Mouse (Mus musculus): ENCODE results near the gene Nipa2. TPM values are rescaled to one million over a fixed set of nuclear protein-coding genes. Genes with fewer than 3 reads are reported as not detected.

The Nipa2 gene
- polyA plus RNA-seq (2017; shearing (Covaris generic)) = 10 to 100 TPM; 14.3 to 29.1 (median 17.8) TPM

DNA sequence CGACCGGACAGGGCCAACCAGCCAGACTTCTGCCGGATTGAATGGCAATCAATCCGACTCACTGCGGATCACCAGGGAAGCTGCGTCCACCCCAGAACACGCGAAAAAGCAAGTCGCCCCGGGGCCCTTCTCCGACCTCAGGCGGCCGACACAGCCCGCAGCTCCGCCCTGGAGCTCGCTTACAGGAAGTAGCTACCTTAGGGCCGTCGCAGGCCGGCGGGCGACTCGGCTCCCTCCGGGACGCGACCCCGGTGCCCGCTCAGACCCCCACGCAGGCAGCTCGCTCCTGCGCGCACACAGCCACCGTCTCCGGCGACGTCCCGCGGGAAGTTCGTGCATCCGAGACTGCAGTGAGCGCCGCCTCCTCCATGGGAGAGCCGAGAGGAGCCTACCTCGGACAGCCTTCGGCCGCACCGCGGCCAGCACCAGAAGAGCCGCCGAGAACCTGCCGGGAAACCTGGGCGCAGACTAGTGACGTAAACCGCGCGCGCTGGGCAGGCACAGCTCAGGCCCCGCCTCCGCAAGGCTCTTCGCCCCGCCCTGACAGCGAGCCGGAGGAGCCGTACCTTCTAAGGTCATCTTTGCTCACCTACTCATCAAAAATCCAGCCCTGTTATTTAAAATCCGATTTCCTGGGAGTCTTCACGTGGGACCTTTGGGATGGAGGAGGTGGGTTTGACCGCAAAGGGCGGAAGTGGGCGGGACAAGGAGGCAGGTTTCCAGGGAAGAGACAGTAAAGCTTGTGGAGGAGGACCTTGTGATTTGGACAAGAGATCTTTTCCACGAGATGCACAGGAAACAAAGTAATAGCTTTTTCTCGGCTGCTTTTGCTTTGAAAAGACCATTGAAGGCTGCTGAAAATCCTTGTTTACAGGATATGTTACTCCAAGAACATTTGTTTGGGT lies at the start of gene Nipa2:
Gene Nipa2 (minus strand): TSS at position 473 of the 905 bp plus-strand sequence.
- ATAC-seq = peak; percentile 84

DNA sequence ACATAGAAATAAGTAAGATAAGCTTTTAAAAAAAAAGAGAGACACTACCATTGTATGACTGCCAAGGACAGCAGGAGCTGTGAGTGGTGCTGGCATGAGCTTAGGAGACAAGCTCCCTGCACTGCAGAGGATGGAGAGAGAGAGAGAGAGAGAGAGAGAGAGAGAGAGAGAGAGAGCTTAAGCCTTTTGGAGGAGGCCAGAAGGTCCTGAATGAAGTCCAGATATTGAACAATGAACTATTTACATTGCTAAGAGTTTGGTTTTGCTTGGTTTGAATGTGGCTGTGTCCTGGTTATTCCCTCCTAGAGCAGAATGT lies 48.7 kb upstream of the Nipa2 start:
- ATAC-seq = no peak

DNA sequence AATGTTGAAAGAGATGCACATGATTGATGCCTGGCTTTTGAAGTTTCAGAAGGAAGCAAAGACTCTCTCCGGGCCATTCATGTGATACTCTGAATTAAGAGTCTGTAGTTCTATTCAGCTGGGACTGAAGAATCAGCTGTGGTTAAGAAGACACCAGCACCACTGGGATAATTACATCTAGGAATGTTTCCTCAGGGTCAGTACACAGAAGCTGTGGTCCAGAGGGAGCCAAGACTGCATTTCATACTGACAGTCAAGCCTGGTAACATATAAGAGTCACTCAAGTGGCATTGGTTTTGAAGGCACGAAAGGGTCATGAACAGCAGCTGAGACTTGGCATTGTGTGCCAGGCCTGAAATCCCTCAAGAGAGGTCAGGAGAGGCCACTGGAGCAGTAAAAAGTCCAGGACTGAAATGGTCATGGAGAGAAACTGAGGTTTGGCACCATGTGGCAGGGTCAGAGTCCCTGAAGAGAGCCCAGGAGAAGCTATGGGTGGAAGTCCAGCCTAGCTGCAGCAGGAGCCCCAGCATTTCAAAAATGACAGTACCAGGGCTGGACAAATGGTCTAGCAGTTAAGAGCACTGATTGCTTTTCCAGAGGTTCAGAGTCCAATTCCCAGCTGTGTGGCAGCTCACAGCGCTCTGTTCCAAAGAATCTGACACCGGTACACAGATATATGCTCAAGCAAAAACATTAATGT lies 48.2 kb upstream of the Nipa2 start:
- ATAC-seq = no peak

DNA sequence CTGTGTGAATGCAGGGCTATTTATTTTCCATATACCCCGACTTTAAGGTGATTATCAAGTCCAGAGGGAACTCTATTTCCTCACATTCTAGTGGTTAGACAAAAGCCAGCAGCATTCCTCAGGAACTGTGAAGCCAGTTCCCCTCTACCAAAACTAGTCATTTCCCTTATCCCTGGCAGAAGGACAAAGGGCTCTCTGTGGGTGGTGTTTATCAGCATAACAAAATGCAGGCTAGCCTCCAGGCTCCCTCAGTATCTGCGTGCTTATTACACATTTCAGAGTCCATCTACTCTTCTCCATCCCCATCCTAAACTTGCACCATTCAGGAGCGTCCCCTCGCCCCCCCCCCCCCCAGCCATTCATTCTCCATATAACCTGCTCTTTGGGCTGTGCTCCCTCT lies 36.7 kb upstream of the Nipa2 start:
- ATAC-seq = no peak

DNA sequence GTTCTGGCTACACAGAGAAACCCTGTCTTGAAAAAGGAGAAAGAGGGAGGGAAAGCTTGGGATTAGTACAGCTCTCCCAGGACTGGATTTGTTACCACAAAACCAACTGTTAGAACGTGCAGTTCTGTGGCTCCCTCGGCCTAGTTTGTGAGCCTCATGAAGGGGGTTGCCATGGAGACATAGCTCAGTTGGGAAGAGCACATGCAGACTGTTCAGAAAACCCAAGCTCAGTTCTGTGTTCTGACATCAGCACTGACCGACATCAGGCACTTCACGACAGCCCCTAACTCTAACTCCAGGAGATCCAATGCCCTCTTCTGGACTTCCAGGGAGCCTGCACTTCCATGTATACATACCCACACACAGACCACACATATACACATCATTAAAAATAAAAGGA lies 32.7 kb upstream of the Nipa2 start:
- ATAC-seq = no peak

DNA sequence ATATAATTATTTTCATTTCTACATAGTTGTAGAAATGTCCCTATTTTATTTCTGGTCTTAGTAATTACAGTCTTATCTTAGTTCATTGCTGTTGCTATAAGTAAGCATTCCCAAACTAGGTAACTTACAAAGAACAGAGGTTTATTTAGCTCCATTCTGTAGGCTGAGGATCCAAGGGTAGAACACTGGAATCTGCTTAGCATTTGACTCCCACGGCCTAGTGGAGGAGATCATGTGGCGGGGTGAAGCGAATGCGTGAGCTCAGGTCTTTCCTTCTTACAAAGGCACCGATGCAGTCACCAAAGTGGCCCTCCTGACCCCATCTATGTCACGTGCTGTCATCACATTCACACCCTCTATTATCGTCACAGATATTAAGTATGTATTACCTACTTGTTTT lies 29.6 kb upstream of the Nipa2 start:
- no peak for ATAC-seq

DNA sequence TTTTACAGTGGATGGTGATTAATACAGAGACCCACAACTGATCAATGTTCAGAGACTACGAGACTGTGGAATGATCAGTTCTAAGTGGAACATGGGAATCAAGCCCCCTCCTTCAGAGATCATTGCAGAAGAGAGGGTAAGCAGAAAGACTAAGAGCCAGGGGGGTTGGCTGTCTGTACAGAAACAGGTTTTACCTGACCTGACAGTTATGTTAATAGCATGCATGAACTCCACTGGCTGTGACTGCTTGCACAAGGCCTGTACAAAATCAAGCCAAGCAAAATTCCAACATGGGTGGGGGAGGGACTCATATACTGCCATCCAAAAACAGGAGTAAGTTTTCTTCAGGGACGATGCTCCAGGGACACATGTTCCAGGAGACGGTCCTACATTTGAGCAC lies 28.9 kb upstream of the Nipa2 start:
- ATAC-seq = no peak

DNA sequence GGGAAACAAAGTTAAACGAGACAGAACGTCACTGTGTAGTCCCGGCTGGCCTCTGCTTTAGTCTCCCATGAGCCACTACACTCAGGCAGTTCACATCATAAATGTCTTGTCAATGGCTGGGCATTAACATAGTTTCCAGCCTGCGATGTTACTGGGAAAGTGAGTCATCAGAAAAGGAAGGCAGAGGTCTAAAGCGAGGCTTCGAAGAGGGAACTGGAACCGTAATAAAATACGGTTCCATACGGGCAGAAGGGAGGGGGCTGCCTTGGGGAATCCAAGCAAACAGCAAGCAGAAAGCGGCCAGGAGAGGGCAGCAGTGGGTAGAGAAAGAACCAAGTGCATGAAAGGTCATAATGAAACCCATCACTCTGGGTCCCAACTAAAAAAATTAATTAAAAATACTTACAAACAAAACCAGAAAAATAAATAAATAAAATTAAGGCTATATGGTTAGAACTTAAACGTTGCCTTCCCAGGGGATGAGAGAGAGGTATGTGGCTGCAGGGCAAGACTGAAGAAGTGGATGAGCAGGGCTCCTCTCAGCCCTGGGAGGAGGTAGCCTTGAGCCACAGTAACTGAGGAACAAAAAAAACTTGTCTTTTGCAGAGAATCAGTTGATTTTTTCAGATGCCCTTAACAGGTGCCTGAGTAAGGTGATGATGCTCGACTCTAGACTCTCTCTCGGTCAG lies 24.4 kb upstream of the Nipa2 start:
- ATAC-seq = peak; percentile 91

DNA sequence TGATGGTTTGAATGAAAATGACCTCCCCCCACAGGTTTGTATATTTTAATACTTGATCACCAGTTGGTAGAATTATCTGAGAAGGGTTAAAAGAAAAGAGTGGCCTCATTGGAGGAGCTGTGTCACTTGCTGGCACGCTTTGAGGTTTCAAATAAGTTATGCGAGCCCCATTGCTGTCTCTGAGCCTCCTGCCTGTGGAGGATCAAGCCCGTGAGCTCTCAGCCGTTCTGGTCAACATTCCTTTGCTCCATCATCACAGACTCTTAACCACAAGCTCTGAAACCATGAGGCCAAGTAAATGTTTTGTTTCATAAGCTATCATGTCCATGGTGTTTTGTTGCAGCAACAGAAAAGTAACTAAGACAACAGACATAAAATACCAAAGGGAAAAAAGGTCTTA lies 22.5 kb upstream of the Nipa2 start:
- no peak for ATAC-seq

DNA sequence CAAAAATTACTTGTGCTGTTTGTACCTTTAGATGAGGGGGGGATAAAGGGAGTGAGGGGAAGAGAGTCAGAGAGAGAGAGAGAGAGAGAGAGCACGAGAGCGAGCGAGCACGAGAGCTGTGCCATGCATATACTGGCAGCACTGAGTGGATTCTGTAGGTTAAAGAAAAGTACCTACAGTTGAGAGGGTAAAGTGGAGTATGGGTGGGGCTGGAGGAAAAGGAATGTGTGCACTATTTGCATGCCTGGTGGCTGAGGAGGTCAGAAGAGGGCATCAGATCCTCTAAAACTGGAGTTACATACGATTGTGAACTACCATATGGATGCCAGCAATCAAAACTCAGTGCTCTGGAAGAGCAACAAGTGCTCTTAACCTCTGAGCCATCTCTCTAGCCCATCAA lies 20.8 kb upstream of the Nipa2 start:
- no peak for ATAC-seq

DNA sequence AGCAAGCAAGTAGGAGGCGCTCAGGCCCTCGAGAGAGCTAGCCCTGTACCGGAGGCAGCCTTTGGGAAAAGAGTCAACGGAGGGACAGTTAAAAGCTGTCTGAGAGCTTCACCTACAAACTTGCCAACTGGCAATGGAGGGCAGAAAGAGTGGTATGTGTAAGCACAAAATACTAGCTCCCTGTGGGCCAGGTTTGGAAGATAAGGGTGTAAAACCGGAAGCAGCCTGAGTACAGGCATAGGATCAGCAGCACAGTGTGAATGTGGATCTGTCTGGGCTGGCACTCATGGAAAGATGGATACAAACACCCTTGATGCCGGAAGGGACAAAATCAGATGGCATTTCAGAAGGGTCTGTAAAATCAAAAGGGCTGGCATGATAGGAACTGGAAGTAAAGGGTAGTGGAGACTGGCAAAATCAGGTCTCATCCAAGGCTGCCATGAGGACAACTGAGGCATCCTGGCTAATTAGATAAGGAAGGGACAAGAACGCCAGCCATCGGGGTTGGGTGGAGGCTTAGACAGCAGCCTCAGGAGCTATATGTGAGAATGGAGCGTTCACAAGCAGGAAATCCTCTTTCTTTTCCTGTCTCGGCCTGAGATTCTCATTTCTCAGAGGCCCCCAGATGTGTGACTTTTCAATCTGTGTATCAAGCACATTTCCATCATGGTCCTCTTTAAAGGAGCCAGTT lies 19.9 kb upstream of the Nipa2 start:
- no peak for ATAC-seq

DNA sequence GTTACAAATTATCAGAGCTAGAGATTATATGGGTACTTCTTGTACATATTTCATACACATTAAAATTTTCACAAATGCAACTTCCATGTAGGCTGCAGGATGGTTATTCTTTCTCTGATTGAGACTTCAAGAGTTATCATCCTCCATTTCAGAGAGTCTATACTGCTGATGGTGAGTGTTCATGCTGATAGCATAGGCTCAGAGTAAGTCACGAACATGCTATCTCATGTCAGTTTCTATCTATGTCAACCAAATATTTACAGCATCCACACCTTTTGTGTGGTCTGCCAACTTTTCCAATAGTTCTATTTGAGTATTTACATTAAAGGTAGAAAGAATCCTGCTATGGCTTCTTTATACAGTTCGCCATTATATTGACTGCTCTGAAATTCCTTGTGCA lies 19.2 kb upstream of the Nipa2 start:
- no peak for ATAC-seq

DNA sequence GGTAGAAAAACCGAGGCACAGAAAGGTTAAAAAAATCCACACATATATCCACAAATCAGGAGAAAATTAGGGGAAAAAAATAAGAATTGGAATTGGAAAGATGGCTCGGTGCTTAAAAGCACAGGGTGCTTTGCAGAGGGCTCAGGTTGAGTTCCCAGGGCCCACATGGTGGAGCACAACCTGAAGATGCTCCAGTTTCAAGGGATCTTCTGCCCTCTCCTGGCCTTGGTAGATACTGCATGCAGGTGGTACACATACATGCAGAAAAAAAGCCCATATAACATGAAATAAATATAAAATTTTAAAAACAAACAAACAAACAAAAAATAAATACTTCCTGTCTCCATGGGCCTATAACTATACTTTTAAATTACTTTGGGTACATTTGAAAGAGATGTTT lies 12.2 kb upstream of the Nipa2 start:
- no peak for ATAC-seq

DNA sequence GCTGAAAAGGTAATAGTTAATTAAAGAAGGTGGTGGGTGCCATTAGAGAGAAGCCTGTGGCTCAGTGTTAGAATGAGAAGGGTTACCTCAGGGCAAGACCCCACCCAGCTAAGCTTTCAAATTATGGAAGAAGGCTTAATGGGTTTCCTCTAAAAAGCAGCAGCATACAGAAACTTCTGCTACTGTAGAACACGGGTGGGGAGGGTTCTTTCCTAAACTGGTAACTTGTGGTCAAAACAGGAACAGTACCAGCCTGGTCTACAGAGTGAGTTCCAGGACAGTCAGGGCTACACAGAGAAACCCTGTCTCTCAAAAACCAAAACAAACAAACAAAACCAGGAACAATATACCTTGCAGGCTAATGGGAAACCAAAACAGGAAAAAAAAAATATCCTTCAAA lies 7.1 kb upstream of the Nipa2 start:
- no peak for ATAC-seq

DNA sequence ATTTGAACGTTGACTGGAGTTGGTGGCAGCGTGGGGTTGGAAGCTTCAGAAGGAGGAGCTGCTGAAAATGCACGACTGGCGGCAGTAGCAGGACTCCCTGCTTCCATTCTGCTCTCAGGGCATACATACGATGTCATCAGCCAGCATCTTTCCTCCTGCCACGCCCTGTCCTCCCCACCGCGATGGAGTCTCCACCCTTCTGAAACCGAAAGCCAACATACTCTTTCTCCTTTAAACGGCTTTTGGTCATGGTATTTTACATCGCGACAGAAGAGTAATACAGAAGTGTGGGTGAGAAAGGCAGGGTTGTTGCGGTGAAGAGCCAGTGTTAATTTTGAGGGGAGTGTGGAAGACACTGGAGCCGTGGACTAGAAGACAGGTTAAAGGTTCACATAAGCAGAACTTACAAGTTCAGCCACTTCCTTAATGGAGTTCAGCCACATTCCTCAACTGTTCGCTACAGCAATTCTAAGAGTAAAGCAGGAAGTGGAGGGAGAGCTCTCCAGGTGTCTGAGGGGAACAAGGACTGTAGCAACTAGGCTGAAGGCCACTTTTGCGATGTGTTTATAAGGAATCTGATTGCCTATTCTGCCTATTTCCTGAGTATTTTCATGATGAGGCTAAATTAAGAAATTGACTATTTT lies 6.1 kb upstream of the Nipa2 start:
- peak; percentile 96 for ATAC-seq

DNA sequence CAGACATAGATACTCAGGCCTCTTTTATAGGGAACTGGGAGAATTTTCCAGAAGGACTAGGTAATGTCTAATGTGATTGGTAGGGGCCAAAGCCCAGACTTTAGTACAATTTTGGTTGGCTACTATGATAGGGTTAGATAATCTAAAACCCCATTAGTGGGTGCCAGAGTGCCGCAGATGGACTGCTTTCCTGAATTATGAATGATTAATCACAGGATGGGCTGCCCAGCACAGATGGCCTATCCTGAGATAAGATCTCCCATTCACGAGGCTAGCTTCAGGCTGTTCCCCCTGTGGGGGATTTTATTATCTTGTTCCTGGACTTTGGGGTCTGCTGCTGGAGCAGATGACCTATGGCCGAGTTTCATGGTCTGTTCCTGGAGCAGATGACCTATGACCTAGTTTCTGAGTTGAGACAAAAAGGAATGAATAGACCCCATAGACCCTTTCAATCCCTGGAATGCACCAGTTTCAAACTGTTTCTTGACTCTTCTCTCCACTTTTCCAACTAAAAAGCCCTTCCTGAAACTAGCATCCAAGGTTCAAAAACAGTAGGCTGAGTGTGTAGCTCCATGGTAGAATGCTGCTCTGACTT lies 4.7 kb upstream of the Nipa2 start:
- ATAC-seq = no peak

DNA sequence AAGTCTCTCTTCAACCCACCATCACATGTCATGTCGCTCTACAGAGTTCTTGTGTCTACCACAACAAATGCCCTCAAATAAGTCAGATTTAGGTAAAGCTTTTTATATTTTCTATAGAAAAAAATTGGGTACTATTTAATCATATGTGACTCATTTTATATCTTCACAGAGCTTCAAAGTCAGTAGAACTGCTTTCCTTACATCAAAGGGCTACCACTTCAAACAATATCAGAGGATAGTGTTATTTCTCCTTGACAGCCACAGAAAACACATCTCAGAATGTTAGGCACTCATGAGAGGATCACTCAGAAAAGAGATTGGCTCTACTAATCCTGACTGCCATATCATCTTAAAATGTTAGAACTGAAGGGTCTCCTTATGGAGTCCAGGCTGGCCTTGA lies 1.8 kb downstream of the Nipa2 start:
- ATAC-seq = peak; percentile 15

DNA sequence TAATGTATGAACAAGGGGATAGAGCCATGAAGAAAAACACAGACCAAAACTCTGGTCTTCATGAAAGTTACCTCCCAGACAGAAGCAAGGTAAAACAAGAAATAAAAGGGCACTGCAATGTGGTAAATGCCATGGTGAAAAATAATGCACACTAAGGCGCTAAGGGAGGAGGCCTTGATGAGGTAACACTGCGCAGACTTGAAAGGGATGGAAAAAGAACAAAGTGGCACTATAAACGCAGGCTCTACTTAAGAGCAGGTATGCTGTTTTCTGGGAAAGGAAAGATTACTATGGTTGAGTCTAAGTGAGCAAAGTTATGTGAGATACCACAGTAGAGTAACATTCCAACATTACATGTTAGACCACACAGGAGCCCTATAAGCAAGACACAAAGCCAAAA lies 2.5 kb downstream of the Nipa2 start:
- no peak for ATAC-seq

DNA sequence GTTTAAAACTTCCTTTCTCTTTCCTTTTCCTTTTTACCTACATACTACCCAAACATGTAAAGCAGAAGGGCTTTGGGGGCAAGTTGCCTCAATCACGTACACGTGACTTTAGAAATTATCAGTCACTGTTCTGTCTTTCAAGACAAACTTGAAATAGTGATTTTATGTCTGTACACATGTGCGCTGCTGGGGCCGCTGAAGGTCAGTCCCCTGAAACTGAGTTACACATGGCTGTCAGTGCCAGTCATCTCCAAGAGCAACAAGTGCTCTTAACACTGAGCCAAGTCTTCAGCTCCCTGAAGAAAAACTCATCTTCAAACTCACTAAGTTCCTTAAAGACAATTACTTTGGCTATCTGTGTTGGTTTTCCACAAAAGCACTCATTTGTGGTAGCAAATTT lies 4.4 kb downstream of the Nipa2 start:
- no peak for ATAC-seq

DNA sequence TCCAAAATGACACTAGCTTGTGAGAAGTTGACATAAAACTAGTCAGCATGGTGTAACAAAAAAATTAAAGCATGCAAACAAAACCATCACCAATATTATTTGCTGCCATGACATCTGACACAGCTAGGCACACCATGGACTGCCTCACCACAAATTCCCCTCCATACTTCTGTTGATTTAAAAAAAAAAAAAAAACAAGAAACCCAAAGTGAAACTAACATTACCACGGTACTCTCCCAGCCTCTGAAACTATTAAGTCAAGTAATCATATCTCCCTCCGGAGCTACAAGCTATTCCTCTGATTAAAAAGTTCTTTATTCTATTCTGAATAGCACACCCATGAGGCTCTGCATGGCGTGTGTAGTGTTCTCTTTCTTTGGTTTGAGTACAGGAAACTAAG lies 5.1 kb downstream of the Nipa2 start:
- ATAC-seq = peak; percentile 58

DNA sequence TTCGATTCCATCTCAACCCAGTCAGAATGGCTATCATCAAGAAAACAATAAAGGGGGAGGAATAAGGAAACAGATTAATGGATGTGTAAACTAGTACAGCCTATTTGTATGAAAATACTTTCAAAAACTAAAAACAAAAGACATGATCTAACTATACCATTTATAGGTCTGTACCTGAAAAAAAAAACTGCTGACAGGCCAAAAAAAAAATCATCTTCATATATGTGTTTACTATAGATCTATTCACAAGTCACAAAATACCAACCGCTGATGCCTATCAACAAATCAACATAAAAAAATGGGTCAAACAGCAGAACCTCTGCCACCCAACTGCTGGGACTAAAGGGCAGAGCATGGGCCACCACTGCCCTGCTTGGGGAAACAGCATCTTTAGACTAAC lies 6.2 kb downstream of the Nipa2 start:
- ATAC-seq = no peak

DNA sequence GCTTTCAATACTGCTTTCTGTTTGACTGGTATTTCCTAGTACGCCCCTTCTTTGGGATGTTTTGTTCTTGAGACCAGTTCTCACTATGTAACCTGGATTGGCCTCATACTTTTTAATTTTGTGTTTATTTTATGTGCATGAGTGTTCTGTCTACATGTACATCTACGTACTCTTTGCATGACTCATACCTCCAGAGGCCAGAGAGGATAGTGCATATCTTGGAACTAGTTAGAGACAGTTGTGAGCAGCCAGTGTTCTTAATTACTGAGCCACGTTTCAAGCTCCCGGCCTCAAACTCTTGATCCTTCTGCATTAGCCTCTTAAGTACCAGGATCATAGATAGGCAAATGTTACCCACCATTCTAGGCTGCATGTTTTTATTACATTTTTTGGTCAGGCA lies 23.9 kb downstream of the Nipa2 start:
- no peak for ATAC-seq
